Mouse (Mus musculus) thymus, postnatal 10 days (tissue): ENCODE data around the gene S100a3.

ENCODE experiments used
- DNase-seq, 2 experiments: peaks; one replicate each; pipeline ENCODE4 v3.0.0; 2021; ENCODE audit warnings: low spot score in 2 of 2

The S100a3 gene

GRCm38 (mm10) chr3:90601486-90602110 lies 41.2 kb downstream of the S100a3 start, which contains the start of gene Gm42674:
TSS of gene Gm42674 (plus strand) at chr3:90601904.
- DNase-seq, result no peak

- no peak for DNase-seq
Observed at GRCm38 (mm10) chr3:90603623-90604022, 43.2 kb downstream of the S100a3 start, which contains the start of gene S100a4. TSS of gene S100a4 (plus strand) at chr3:90603771.

GRCm38 (mm10) chr3:90604416-90604815 lies 44.0 kb downstream of the S100a3 start:
- no peak for DNase-seq

- DNase-seq, result no peak
Observed at GRCm38 (mm10) chr3:90605049-90605448, 44.7 kb downstream of the S100a3 start.

- no peak for DNase-seq
Observed at GRCm38 (mm10) chr3:90605736-90606135, 45.4 kb downstream of the S100a3 start.

GRCm38 (mm10) chr3:90606185-90606584 lies 45.8 kb downstream of the S100a3 start:
- DNase-seq, result no peak

- no peak for DNase-seq
Observed at GRCm38 (mm10) chr3:90607361-90607760, 47.0 kb downstream of the S100a3 start.

- no peak for DNase-seq
Observed at GRCm38 (mm10) chr3:90608223-90608622, 47.8 kb downstream of the S100a3 start, which contains the start of gene S100a5. TSS of gene S100a5 (plus strand) at chr3:90608523.

GRCm38 (mm10) chr3:90609102-90609501 lies 48.7 kb downstream of the S100a3 start:
- DNase-seq, result no peak

GRCm38 (mm10) chr3:90611494-90611893 lies 51.1 kb downstream of the S100a3 start:
- DNase-seq, result no peak

GRCm38 (mm10) chr3:90612061-90612460 lies 51.7 kb downstream of the S100a3 start:
- DNase-seq, result no peak

GRCm38 (mm10) chr3:90612728-90613291 lies 52.4 kb downstream of the S100a3 start, which contains the start of gene S100a6:
TSS of gene S100a6 (plus strand) at chr3:90612882.
- DNase-seq, result peak; percentile 76 to 83

- no peak for DNase-seq
Observed at GRCm38 (mm10) chr3:90613461-90614147, 53.2 kb downstream of the S100a3 start.

- DNase-seq, result no peak
Observed at GRCm38 (mm10) chr3:90614148-90614530, 53.8 kb downstream of the S100a3 start.

- DNase-seq, result no peak
Observed at GRCm38 (mm10) chr3:90614611-90615251, 54.4 kb downstream of the S100a3 start.

- DNase-seq, result peak; percentile 76 to 82
Observed at GRCm38 (mm10) chr3:90615415-90615814, 55.0 kb downstream of the S100a3 start.

GRCm38 (mm10) chr3:90615911-90616310 lies 55.5 kb downstream of the S100a3 start:
- no peak for DNase-seq

- no peak for DNase-seq
Observed at GRCm38 (mm10) chr3:90617586-90617985, 57.2 kb downstream of the S100a3 start.

GRCm38 (mm10) chr3:90621552-90621951 lies 61.2 kb downstream of the S100a3 start:
- DNase-seq, result no peak

- peak in 1 of 2 experiments; percentile 43 for DNase-seq
Observed at GRCm38 (mm10) chr3:90623435-90624071, 63.2 kb downstream of the S100a3 start.

- DNase-seq, result no peak
Observed at GRCm38 (mm10) chr3:90625496-90625895, 65.1 kb downstream of the S100a3 start.
